Comparison of ENCODE assay signal across 8 mouse cellular contexts in genomic region chr8:122575735-122576647, GRCm38 (mm10). TPM values are rescaled to one million over a fixed set of nuclear protein-coding genes. Genes with fewer than 3 reads are reported as not detected.
DNase-seq lines count a peak whose midpoint lies in the region; ATAC-seq and TF ChIP-seq lines count a peak whose summit lies in the region.

No protein-coding gene starts in this region.

- peaks cover 50% of the 10 kb centered on the region for H3K4me1 ChIP-seq in embryonic facial prominence, embryonic 13.5 days
- H3K4me1 ChIP-seq in intestine, postnatal 0 days (replicated peaks; ENCODE audit: control insufficient read depth, insufficient read depth, low read length): peaks cover 13% of the 10 kb centered on the region; the same call in 1 of the 2 replicates
- H3K4me1 ChIP-seq in neural tube, embryonic 13.5 days (replicated peaks): peaks cover 55% of the 10 kb centered on the region

- DNase-seq in embryo, embryonic 11 days: peak; percentile 32
- DNase-seq in embryo, embryonic 10.5 days (ENCODE audit: low spot score): no peak
- peak; percentile 56 for DNase-seq in 416B (ENCODE audit: low read depth)
- no peak for DNase-seq in layer of hippocampus, adult 11-12 months (ENCODE audit: low spot score)
- no peak for DNase-seq in frontal cortex, postnatal 10 days (ENCODE audit: low spot score in 2 of 2)

- H3K27me3 ChIP-seq in embryonic facial prominence, embryonic 13.5 days: no peaks in the 10 kb centered on the region
- H3K27me3 ChIP-seq in intestine, postnatal 0 days (replicated peaks; ENCODE audit: control insufficient read depth, insufficient read depth, low read length): no peaks in the 10 kb centered on the region
- no peaks in the 10 kb centered on the region for H3K27me3 ChIP-seq in neural tube, embryonic 13.5 days

- H3K36me3 ChIP-seq in embryonic facial prominence, embryonic 13.5 days: peaks cover 44% of the 10 kb centered on the region
- H3K36me3 ChIP-seq in intestine, postnatal 0 days (ENCODE audit: control insufficient read depth, insufficient read depth): peaks cover 26% of the 10 kb centered on the region
- peaks cover 19% of the 10 kb centered on the region for H3K36me3 ChIP-seq in neural tube, embryonic 13.5 days

- WGBS in embryonic facial prominence, embryonic 13.5 days: 15% methylated on average over 21 of the region's 21 CpGs
- 7% methylated on average over 21 of the region's 21 CpGs for WGBS in intestine, postnatal 0 days
- 18% methylated on average over 21 of the region's 21 CpGs for WGBS in neural tube, embryonic 13.5 days

- H3K4me2 ChIP-seq in embryonic facial prominence, embryonic 13.5 days: peak overlapping the region; percentile 88
- peak overlapping the region; percentile 86 for H3K4me2 ChIP-seq in intestine, postnatal 0 days (replicated peaks; ENCODE audit: low read depth)
- peak overlapping the region; percentile 80 for H3K4me2 ChIP-seq in neural tube, embryonic 13.5 days

- no peaks in the 10 kb centered on the region for H3K9me3 ChIP-seq in embryonic facial prominence, embryonic 13.5 days
- H3K9me3 ChIP-seq in intestine, postnatal 0 days (ENCODE audit: control insufficient read depth): no peaks in the 10 kb centered on the region
- H3K9me3 ChIP-seq in neural tube, embryonic 13.5 days: no peaks in the 10 kb centered on the region

- H3K27ac ChIP-seq in embryonic facial prominence, embryonic 13.5 days: peak overlapping the region; percentile 73
- peak overlapping the region; percentile 88 for H3K27ac ChIP-seq in intestine, postnatal 0 days (ENCODE audit: low read depth, low read length)
- peak overlapping the region; percentile 75 for H3K27ac ChIP-seq in neural tube, embryonic 13.5 days (replicated peaks)

- no peak for TF ChIP-seq CTCF in intestine, postnatal 0 days (IDR thresholded peaks at IDR 0.05; ENCODE audit: low read depth)

- peak overlapping the region; percentile 93 for H3K9ac ChIP-seq in embryonic facial prominence, embryonic 13.5 days
- H3K9ac ChIP-seq in intestine, postnatal 0 days (ENCODE audit: low read depth, low read length): peak overlapping the region; percentile 76
- H3K9ac ChIP-seq in neural tube, embryonic 13.5 days: peak overlapping the region; percentile 82

- peak overlapping the region; percentile 71 for H3K4me3 ChIP-seq in embryonic facial prominence, embryonic 13.5 days
- H3K4me3 ChIP-seq in intestine, postnatal 0 days (ENCODE audit: low read depth, low read length): peak overlapping the region; percentile 66
- peak overlapping the region; percentile 60 for H3K4me3 ChIP-seq in neural tube, embryonic 13.5 days

- 0 out of 2 replicates have a peak, but pooled peaks have one; percentile 5 for ATAC-seq in embryonic facial prominence, embryonic 13.5 days (ENCODE audit: insufficient number of reproducible peaks, insufficient read depth, low FRiP score, low TSS enrichment, low read depth)
- ATAC-seq in intestine, postnatal 0 days: no peak
- ATAC-seq in neural tube, embryonic 13.5 days (ENCODE audit: low read depth): peak; percentile 45

RNA-seq across cellular contexts. Expression of gene Aprt, which starts 0.7 kb away (rescaled TPM):
- polyA plus RNA-seq in embryonic facial prominence, embryonic 13.5 days (2015; fragmentation: Nextera tagmentation; extraction: Ambion mirVana): 296 and 355 TPM in 2 replicates
- 676 and 681 TPM in 2 replicates for polyA plus RNA-seq in intestine, postnatal 0 days (2015; fragmentation: Nextera tagmentation; extraction: Ambion mirVana)
- 133 and 161 TPM in 2 replicates for polyA plus RNA-seq in neural tube, embryonic 13.5 days (2015; fragmentation: Nextera tagmentation; extraction: Ambion mirVana)

RNA-seq across cellular contexts. Expression of gene Cdt1, which starts 8.2 kb away (rescaled TPM):
- 34.3 and 39.6 TPM in 2 replicates for polyA plus RNA-seq in embryonic facial prominence, embryonic 13.5 days (2015; fragmentation: Nextera tagmentation; extraction: Ambion mirVana)
- 13.3 and 14.0 TPM in 2 replicates for polyA plus RNA-seq in intestine, postnatal 0 days (2015; fragmentation: Nextera tagmentation; extraction: Ambion mirVana)
- polyA plus RNA-seq in neural tube, embryonic 13.5 days (2015; fragmentation: Nextera tagmentation; extraction: Ambion mirVana): 7.3 and 9.2 TPM in 2 replicates

RNA-seq across cellular contexts. Expression of gene Piezo1, which starts 24.9 kb away (rescaled TPM):
- polyA plus RNA-seq in embryonic facial prominence, embryonic 13.5 days (2015; fragmentation: Nextera tagmentation; extraction: Ambion mirVana): 8.4 and 16.2 TPM in 2 replicates
- 4.4 and 7.3 TPM in 2 replicates for polyA plus RNA-seq in intestine, postnatal 0 days (2015; fragmentation: Nextera tagmentation; extraction: Ambion mirVana)
- 3.2 and 6.2 TPM in 2 replicates for polyA plus RNA-seq in neural tube, embryonic 13.5 days (2015; fragmentation: Nextera tagmentation; extraction: Ambion mirVana)

RNA-seq across cellular contexts. Expression of gene Galns, which starts 35.3 kb away (rescaled TPM):
- 7.5 and 7.6 TPM in 2 replicates for polyA plus RNA-seq in embryonic facial prominence, embryonic 13.5 days (2015; fragmentation: Nextera tagmentation; extraction: Ambion mirVana)
- 58.1 and 59.0 TPM in 2 replicates for polyA plus RNA-seq in intestine, postnatal 0 days (2015; fragmentation: Nextera tagmentation; extraction: Ambion mirVana)
- 5.5 and 6.5 TPM in 2 replicates for polyA plus RNA-seq in neural tube, embryonic 13.5 days (2015; fragmentation: Nextera tagmentation; extraction: Ambion mirVana)

RNA-seq across cellular contexts. Expression of gene Trappc2l, which starts 35.4 kb away (rescaled TPM):
- polyA plus RNA-seq in embryonic facial prominence, embryonic 13.5 days (2015; fragmentation: Nextera tagmentation; extraction: Ambion mirVana): 53.0 and 57.7 TPM in 2 replicates
- polyA plus RNA-seq in intestine, postnatal 0 days (2015; fragmentation: Nextera tagmentation; extraction: Ambion mirVana): 136 and 144 TPM in 2 replicates
- 84.7 and 101 TPM in 2 replicates for polyA plus RNA-seq in neural tube, embryonic 13.5 days (2015; fragmentation: Nextera tagmentation; extraction: Ambion mirVana)

Comparison
In these comparisons a context has a peak if more than half of its experiments do, and no peak if none do; other contexts are left out.
1. DNase-seq: peak in embryo, embryonic 11 days (single experiment) and 416B (single experiment); none in embryo, embryonic 10.5 days (single experiment), layer of hippocampus, adult 11-12 months (single experiment) and frontal cortex, postnatal 10 days (0 of 2).
2. Peak in every context shown above with its lines, with median percentiles within 50 percentile points of each other: H3K27ac ChIP-seq, H3K4me2 ChIP-seq, H3K4me3 ChIP-seq and H3K9ac ChIP-seq.